Mouse (Mus musculus): Measurements from ENCODE around the gene Hdac7.
A peak's percentile ranks its signal among the peaks of the same experiment; 100 is the strongest.

Hdac7 gene

DNA sequence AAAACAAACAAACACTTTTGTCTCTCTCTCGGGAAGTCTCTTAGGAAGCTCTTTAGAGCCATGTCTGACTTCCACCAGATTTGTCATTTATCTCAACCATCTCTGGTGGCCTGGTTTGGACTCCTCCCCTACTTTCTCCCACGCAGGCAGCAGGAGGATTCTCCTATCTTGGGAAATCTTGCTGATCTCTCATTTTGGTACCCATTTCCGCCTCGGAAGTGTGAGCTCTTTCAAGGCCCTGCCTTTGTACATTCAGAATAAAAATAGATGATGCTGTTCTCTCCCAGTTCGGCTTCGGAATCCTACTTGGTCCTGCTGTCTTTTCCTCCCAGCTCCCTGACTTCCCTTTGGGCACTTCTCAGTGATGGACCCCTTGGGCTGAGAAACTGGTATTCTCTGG lies 10.2 kb upstream of the Hdac7 start:
- no peak for DNase-seq (ENCODE audit: low spot score in 2 of 2)

DNA sequence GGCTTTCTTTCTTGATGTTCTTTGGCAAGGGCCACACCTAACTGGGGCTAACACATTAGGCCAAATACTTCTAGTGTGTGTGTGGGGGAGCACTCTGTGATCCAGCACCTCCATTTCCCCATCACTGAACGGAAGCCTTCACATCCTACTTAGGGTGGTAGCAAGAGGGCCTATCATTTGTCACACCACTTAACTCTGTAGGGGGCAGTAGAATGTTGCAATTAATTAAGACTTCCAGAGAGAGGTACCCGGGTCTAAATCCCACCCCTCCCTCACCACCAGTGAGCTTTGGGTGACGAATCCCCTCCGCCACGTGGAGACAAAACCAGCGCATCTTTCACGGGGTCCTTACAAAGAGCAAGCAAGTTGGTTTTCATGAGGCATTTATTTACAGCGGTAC lies 9.8 kb upstream of the Hdac7 start:
- DNase-seq (ENCODE audit: low spot score in 2 of 2), result no peak

DNA sequence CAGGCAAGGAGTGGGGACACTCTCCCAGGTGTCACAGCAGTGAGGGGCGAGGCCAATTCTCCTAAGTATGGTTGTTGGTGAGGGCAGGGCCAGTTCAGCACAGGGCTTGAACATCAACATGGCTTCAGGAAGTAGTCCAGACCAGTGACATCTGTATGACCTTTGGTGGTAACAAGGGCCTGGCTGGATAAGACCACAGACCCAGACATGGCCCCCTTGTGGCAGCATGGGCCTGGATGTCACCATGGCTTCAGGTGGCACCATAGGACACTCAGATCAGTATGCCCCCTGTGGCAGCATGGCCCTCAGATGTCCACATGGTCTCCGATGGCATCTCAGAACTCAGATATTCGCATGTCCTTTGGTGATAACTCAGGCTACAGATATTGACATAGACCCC lies 8.0 kb upstream of the Hdac7 start:
- DNase-seq (ENCODE audit: low spot score in 2 of 2), result no peak

DNA sequence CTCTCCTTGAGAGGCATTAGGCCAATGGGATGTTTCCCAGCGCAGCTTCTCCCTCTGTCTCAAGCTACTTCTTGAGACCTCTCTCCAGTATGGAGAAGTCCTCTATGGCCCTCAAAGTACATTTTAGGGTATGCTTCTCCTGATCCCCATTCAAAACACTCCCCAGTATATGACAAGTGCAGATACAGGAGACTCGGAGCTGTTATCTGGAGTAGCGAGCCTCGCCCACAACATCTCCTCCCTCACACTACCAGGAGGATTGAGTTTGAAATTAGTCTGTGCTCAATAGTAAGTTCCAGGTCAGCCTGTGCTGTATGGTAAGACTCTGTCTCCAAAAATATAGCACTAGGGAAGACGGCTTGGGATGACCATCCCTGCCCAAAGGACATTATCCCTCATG lies 6.7 kb upstream of the Hdac7 start:
- no peak for DNase-seq (ENCODE audit: low spot score in 2 of 2)

DNA sequence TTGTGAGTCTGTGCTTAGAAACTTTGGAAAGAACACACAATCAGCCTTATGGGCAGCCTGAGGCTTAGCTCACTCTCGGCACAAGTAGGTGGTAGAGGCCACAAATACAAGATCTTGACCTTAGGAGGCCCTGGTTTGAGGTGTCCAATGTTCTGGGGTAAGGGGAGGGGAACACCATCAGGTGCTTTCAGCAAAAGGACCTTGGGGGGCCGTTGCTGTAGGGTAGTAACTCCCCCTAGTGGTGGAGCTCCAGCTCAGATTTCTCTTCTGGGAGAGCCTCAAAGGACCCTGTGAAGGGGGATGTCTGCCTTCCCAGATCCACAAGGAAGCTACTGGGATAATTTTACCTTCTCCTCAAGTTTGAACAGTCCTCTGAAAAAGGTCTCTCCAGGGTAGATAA lies 6.1 kb upstream of the Hdac7 start:
- DNase-seq (ENCODE audit: low spot score in 2 of 2), result no peak

DNA sequence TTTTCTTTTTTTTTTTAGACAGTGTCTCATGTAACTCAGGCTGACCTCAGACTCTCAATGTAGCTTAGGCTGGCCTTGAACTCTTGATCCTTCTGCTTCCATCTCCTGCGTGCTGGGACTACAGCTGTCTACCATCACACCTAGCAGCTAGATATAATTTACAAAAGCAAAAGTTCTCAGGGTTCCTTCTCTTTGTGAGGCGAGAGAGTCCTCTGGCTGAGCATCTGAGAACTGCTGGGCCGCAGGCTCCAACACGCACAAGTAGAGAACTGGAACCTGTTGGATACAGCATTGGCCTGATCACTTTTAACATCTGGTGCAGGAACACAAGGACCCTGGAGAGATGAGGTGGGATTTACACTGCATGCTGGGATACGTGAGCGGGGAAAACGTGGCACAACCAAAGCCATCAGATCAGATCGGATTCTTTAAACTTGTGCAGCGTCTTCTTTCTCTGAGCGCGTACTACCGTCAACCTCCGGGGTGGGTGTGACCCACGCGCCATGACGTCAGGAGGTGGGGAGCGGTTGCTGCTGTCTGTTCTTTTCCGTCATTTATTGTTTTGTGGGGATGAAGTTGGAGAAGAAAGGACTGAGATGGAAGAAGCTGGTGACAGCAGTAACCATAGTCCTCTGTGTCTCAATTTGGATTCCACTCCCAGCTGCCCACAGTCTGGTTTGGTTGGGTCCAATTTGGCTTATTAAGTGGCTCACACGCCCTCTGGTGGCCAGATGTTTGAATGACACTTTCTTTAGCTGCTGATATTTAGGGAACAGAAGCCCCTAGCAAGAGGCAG lies 5.0 kb upstream of the Hdac7 start:
- peak; percentile 65 to 88 for DNase-seq (ENCODE audit: low spot score in 2 of 2)

DNA sequence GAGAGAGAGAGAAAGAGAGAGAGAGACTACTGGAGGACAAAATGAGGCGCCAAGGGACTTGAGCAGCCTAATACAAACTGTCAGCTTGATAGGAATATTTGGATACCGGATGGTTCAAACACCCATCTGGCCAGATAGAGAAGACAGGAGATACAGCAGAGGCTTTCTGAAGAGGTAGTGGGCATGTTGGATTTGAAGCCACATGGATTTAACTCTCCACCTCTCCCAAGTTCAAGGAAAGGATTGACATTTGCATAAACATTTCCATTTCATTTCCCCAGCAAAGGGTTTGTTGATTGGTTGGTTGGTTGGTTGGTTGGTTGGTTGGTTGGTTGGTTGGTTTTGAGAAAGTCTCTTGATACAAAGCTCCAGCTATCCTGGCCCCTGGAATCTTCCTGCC lies 3.6 kb upstream of the Hdac7 start:
- no peak for DNase-seq (ENCODE audit: low spot score in 2 of 2)

DNA sequence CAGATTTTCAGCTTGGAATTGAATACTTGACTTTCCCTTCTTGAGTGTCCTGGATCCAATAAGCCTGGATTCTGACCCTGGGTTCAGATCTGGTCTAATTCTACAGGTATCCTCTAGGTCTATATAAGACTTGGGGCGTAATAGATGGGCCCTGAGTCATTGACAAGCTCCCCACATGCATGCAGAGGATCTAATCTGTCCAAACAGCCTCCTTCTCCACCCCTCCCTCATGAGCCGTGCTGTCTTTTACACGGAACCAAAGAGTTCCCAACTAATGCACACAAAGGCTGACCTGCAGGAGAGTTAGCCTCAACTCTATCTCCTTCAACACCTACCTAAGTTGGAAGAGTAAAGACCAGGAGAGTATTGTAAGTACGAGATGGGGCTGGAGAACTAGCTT lies 3.0 kb upstream of the Hdac7 start:
- DNase-seq (ENCODE audit: low spot score in 2 of 2), result no peak

DNA sequence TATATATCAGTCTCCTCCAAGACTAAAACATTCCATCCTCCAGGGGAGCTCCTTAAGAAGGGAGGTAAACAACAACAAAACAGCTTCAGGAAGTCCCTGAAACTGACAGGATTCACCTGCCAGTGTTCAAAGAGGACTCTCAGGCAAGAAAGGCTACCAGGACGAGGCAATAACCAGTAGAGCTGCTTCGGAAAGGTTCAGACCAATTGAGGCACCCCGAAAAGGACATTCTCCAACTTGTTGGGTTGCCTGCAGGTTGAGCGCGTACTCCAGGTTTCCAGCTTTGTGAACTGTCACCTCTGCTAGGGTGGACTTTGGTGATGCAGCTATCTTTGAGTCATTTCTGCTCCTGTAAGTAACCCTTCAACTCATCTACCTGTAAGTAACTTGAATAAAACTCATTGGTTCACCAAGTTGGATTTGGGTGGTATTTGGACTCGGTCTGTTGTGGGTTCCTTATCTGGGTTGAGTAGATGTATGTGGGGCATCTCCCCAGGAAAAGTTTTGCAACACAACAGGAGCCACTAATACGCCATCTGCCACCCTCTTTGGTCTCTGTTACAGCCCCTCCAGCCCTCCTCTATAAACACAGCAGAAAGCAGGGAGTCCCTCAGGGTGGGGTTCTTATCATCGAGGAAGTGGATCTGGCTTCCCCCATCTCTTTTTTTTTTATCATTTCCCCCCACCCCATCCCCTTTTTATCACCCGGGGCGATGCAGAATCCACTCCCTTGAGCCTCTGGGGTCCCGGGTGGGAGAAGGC lies 2.0 kb upstream of the Hdac7 start:
- DNase-seq (ENCODE audit: low spot score in 2 of 2), result no peak

DNA sequence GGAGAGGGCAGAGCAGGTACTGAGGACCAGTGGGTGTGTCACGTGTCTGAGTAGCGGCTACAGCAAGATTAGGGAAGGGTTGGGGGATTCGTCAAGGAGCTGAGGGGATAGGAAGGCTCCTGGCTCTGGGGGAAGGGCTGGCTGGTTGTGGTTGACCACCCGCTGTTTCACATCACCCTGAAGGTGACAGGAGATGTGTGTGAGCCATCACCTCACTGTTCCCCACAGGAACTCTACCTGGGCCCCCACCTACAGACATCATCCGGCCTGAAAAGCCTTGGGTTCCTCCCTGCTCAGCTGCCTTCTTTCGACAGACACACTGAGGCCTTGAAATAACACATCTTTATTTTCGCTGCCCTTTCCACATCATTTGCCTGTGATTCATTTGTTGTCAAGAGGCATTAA lies 1.1 kb downstream of the Hdac7 start:
- DNase-seq (ENCODE audit: low spot score in 2 of 2), result no peak

DNA sequence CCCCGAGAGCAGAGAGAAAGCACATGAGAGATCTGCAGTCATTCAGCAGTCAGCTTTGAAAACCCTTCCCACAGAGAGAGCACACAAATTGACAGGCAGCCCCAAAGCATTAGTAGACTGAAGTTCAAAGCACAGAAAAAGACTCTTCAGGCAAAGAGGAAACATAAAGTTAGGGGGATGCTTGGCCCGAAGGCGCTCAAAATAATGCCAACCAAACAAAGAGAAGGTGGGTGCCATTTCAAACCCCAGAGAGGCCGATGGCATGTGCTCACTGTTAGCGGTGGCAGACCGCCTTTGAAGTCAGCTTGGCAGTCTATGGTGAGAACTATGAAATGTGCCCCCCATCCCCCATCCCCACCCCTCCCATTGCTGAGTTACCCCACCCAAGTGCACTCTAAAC lies 2.2 kb downstream of the Hdac7 start:
- no peak for DNase-seq (ENCODE audit: low spot score in 2 of 2)

DNA sequence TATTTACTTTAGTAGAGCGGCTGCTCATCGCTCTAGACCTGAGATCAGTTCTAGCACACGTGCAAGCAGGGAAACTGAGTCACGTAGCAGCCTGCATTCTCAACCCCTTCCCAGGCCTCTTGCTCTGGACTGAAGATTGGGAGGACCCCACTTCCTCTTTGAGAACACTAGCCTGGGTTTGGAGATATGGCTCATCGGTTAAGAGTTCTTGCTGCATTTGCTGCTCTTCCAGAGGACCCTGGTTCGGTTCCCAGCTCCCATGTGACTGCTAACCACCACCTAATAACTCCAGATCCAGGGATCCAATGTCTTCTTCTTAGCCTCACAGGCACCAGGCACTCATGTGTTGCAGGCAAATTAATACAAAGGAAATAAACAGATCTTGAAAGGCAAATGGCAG lies 2.9 kb downstream of the Hdac7 start:
- no peak for DNase-seq (ENCODE audit: low spot score in 2 of 2)

DNA sequence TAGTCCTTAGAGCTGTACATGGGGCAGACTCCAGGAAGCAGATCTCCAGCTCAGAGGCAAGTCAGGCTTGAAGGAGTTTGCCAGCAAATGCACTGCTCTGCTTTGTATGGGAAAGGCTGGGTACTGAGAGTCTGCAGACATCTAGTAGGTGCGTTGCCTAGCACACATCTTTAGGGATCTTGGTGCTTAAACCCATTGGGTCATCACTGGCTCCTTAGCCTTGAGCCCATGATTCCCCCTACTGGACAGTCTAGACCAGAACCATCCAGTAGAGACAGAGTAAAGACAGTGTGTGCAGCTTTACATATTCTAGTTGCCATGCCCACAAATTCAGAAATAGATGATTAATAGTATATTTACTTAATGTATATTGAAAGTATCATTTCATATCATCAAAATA lies 3.5 kb downstream of the Hdac7 start:
- no peak for DNase-seq (ENCODE audit: low spot score in 2 of 2)

DNA sequence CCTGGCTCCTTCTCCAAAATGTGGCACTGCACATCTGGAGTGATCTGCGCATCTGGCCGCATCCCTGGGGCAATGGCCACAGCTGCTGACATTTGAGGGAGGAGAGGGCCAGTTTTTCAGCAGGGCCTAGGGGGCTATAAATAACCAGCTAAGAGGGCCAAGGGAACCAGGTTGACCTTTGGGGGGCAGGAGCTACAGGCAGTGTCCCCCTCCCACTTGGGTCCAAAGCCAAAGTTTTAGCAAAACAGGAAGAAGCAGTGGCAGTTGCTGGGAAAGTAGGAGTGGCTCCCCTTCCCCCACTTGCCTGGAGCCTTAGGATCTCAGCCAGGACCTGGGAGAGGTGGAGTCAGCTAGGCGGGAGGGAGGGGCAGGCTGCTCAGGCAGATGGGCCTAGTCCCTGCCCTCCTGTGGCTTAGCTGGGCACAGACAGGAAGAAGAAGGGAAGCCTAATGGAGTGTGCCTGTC lies 4.3 kb downstream of the Hdac7 start:
- DNase-seq (ENCODE audit: low spot score in 2 of 2), result peak in 1 of 2 experiments; percentile 58

DNA sequence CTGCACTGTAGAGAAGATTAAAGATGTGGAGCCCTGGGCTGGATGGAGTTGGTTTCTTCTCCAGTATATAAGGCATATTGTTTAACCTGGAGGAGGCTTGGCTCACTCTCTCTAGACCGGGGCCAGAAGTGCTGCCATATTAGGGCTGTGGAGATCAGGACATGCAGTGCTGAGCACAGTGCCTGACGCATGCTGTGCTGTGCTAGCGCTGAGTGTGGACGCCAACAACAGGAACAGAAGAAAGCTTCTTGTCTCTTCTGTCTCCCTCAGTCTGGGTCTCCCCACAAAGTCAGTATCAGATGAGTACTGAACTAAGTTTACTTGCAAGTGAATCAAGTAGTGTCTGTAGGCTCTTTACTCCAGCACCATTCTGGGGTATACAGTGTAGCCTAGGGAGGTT lies 4.8 kb downstream of the Hdac7 start:
- no peak for DNase-seq (ENCODE audit: low spot score in 2 of 2)

DNA sequence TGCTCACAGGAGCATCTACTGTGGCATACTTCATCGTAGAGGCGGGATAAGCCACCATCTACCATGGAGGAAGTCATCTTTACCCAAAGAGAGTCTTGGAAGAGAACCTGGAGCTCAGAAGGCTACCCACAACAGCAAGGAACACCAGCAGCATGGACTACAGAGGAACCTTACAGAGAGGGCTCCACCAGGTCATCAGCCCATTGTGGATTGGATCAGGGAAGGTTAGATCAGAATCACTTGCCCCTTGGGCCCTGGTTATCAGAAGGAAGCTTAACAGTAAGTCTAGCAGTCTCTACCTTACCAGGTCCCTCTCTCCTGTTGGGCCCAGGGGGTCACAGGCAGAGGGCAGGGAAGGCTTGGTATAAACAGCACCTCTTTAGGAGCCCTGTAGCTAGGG lies 5.3 kb downstream of the Hdac7 start:
- no peak for DNase-seq (ENCODE audit: low spot score in 2 of 2)

DNA sequence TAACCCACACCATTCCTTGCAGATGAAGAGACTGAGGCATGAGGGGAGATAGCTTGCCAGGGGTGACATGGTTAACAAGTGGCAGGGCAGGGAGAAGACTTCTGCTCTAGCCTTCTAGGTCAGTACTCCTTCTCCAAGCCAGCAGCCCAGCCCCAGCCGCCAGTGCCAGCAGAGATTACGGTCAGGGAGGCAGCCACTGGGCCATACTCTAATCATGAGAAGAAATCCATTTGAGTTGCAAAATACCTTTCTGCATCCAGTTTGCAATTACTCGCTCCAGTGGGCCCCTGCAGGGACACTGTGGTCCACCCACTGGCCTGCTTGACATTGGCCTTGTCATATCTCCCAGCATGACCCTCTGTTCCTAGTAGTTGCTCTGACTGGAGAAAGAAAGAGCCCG lies 5.9 kb downstream of the Hdac7 start:
- peak in 1 of 2 experiments; percentile 59 for DNase-seq (ENCODE audit: low spot score in 2 of 2)

DNA sequence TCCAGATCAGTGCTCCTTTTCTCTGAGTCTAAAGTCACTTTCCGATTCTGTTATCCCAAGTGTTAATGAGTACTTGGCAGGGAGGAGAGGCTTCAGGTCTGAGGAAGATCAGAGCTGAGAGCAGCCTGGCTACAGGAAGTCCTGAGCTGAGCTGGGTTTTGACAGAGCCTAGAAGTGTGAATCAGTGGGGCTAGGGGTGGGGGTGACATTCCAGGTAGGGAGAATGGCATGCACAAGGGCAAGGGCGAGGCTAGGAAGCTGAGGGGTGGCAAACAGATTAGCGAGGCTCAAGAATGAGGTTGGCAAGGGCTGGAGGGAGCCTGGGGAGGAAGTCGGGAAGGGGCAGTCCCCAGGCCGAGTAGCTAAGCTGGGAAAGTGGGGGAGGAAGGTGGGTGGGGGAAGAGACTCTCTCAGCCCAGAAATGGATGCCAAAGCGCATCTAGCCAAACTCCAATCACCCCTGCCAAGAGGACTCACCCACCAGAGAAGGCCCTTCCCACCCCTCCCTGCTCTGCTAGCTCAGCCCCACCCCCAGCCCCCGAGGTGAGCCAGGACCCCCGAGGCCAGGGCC lies 6.7 kb downstream of the Hdac7 start:
- peak in 1 of 2 experiments; percentile 46 for DNase-seq (ENCODE audit: low spot score in 2 of 2)

DNA sequence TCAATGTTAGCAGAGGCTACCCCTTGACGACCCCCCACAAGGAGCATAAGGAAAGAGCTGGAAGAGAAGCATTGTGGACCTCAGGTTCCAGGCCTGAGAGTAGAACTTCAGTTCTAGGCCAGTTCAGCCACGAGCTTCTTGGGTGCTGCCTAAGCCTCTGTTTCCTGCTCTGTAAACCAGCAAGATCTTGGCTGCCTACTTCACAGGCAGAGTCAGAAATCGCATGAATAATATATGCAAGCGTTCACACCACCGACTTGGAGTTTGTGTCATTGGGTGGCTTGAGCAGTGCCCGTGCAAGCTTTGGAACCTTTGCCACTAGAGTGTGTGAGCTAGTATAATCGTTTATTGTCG lies 7.4 kb downstream of the Hdac7 start:
- no peak for DNase-seq (ENCODE audit: low spot score in 2 of 2)

DNA sequence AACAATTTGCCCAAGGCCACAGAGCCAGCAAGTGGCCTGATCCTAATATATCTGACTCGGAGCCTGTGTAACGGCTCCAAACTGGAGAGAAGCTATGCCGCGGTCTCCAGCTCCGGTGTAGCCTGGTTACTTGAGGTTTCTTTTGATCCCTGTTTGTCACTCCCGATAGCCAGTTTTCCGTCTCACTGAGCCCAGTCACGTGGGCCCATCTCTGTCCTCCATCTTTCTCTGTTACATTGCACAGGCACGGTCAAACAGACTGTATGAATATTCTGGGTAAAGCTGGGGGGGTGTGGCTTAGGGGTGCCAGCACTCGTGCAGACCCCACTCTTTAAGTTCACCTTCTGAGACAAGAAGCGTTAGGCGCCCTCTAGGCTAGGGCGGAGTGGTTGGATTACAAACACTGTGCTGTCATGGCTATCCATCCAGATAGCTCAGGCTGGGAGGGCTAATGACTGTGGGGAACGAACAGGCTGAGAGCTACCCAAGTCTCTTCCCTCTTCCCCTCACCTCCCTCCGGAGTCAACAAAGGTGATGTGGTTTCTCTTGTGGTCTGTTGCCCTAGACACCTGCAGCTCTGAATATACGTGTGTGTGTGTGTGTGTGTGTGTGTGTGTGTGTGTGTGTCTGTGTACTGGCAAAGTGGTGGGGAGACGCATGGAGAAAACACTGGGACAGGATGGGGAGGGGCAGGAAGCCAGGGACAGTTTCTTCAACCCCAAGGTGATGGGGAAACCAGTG lies 8.0 kb downstream of the Hdac7 start:
- no peak for DNase-seq (ENCODE audit: low spot score in 2 of 2)

DNA sequence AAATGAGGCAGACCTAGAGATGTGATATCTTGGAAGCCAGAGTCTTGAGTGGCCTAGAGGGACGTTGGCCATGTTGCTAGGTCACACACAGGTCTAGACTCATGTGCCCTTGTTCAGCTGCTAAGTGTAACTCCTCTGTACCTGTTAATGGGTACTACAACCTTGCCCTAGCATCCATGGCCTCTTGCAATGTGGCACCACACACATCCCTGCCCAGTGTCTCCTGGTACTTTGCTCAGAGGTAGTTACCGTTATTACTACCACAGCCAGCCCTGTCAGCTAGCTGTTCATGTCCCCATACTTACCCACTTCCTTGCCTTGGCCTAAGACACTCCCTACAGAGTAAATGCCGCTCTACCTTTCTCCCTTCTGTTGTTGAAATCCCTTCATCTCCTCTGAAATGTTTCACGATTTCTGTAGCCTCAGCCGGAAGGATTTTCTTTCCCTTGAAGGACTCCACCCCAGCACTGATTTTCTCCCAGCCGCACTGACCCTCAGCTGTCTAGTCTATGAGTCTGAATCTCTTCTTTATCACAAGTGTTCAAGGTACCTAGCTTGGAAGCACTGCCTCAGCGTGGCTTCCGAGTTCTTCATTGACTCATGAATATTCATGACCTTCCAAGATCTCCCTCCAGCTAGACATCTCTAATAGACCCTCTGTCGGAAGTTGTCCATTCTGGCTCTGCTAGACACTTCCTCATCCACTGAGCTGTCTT lies 11.4 kb downstream of the Hdac7 start:
- DNase-seq (ENCODE audit: low spot score in 2 of 2), result no peak
